Mouse (Mus musculus) MEL (cell line): ENCODE measurements around the gene Kazn. TPM values are rescaled to one million over a fixed set of nuclear protein-coding genes. Genes with fewer than 3 reads are reported as not detected.

Source experiments
- DNase-seq: peaks from one replicate; pipeline ENCODE4 v3.0.0; 2011; ENCODE audit warnings: low read depth, low spot score
- H3K27ac ChIP-seq: 2 replicates; pipeline ENCODE4 v1.5.1; 2012; ENCODE audit warnings: low read depth, mild to moderate bottlenecking, control low read depth, low read length, moderate library complexity; ENCODE audit not compliant: control insufficient read depth
- H3K27me3 ChIP-seq, 2 experiments: fragments of 150-350 bp in 1 of 2; sonication (generic) in 1 of 2; 2 replicates each; pipeline ENCODE4 v1.6.1; 2012; ENCODE audit warnings: low read length in 2 of 2, mild to moderate bottlenecking in 2 of 2, improper control_type of control experiment in 1 of 2, moderate library complexity in 1 of 2; ENCODE audit not compliant: insufficient read depth in 2 of 2, control insufficient read depth in 1 of 2
- H3K36me3 ChIP-seq, 2 experiments: 2 replicates each; pipeline ENCODE4 v1.6.1; 2012 to 2014; ENCODE audit warnings: low read length in 2 of 2, improper control_type of control experiment in 1 of 2, inconsistent platforms in 1 of 2, mild to moderate bottlenecking in 1 of 2; ENCODE audit not compliant: insufficient read depth in 2 of 2, control insufficient read depth in 1 of 2
- H3K4me1 ChIP-seq, 2 experiments: fragments of 150-350 bp in 1 of 2; sonication (generic) in 1 of 2; 2 replicates each; pipeline ENCODE4 v1.6.1; 2012; ENCODE audit warnings: low read length in 2 of 2, improper control_type of control experiment in 1 of 2, mild to moderate bottlenecking in 1 of 2; ENCODE audit not compliant: insufficient read depth in 2 of 2, control insufficient read depth in 1 of 2
- H3K4me3 ChIP-seq, 2 experiments: fragments of 150-350 bp in 1 of 2; sonication (generic) in 1 of 2; 2 replicates each; pipeline ENCODE4 v1.5.1; 2012; ENCODE audit warnings: low read depth in 2 of 2, low read length in 2 of 2, mild to moderate bottlenecking in 2 of 2, moderate library complexity in 2 of 2, control low read depth in 1 of 2, improper control_type of control experiment in 1 of 2; ENCODE audit not compliant: control insufficient read depth in 1 of 2, insufficient read depth in 1 of 2
- H3K79me2 ChIP-seq: 2 replicates; pipeline ENCODE4 v1.6.1; 2012; ENCODE audit warnings: mild to moderate bottlenecking, low read length, moderate library complexity; ENCODE audit not compliant: control insufficient read depth, poor library complexity, insufficient read depth
- H3K9ac ChIP-seq: 2 replicates; pipeline ENCODE4 v1.6.1; 2012; ENCODE audit warnings: low read depth, mild to moderate bottlenecking, control low read depth, low read length, moderate library complexity; ENCODE audit not compliant: control insufficient read depth, poor library complexity, severe bottlenecking
- H3K9me3 ChIP-seq: fragments of 150-350 bp; sonication (generic); replicated peaks from 2 replicates; pipeline ENCODE4 v1.6.1; 2012; ENCODE audit warnings: mild to moderate bottlenecking, low read length, improper control_type of control experiment, moderate library complexity; ENCODE audit not compliant: insufficient read depth
- CTCF ChIP-seq, 3 experiments: IDR thresholded peaks in 2 of 3; conservative IDR thresholded peaks in 1 of 3; 2 replicates each; pipeline ENCODE4 v1.5.1; 2011 to 2012; ENCODE audit warnings: low read length in 3 of 3, low read depth in 2 of 3, mild to moderate bottlenecking in 2 of 3, improper control_type of control experiment in 1 of 3, inconsistent platforms in 1 of 3, mixed read lengths in 1 of 3, moderate library complexity in 1 of 3; ENCODE audit not compliant: control insufficient read depth in 1 of 3, insufficient read depth in 1 of 3, poor library complexity in 1 of 3, severe bottlenecking in 1 of 3
- EP300 ChIP-seq, 2 experiments: IDR thresholded peaks; 2 replicates each; pipeline ENCODE4 v1.6.1; 2011; ENCODE audit warnings: improper control_type of control experiment in 2 of 2, low read length in 2 of 2, low read depth in 1 of 2, mild to moderate bottlenecking in 1 of 2
- GABPA ChIP-seq: IDR thresholded peaks from 2 replicates; pipeline ENCODE4 v1.6.1; 2012; ENCODE audit warnings: low read depth, mild to moderate bottlenecking, inconsistent platforms, low read length, improper control_type of control experiment, moderate library complexity
- HCFC1 ChIP-seq: IDR thresholded peaks from 2 replicates; pipeline ENCODE4 v1.6.1; 2012; ENCODE audit warnings: low read depth, mild to moderate bottlenecking, inconsistent platforms, low read length, improper control_type of control experiment, moderate library complexity
- MAFK ChIP-seq: IDR thresholded peaks from 2 replicates; pipeline ENCODE4 v1.6.1; 2011; ENCODE audit warnings: low read depth, mild to moderate bottlenecking, low read length, improper control_type of control experiment, borderline replicate concordance
- MXI1 ChIP-seq: IDR thresholded peaks from 2 replicates; pipeline ENCODE4 v1.6.1; 2011; ENCODE audit warnings: mild to moderate bottlenecking, low read depth, low read length, improper control_type of control experiment
- MYB ChIP-seq: IDR thresholded peaks from 2 replicates; pipeline ENCODE4 v1.6.1; 2011; ENCODE audit warnings: mild to moderate bottlenecking, low read depth, low read length, improper control_type of control experiment
- MYC ChIP-seq: IDR thresholded peaks from 2 replicates; pipeline ENCODE4 v1.6.1; 2011; ENCODE audit warnings: low read depth, mild to moderate bottlenecking, low read length, improper control_type of control experiment, moderate library complexity
- NRF1 ChIP-seq: IDR thresholded peaks from 2 replicates; pipeline ENCODE4 v1.6.1; 2014; ENCODE audit warnings: low read depth, mild to moderate bottlenecking, inconsistent platforms, low read length, improper control_type of control experiment, moderate library complexity; ENCODE audit not compliant: poor library complexity, insufficient read depth, severe bottlenecking
- SMC3 ChIP-seq: IDR thresholded peaks from 2 replicates; pipeline ENCODE4 v1.6.1; 2011; ENCODE audit warnings: low read depth, low read length, improper control_type of control experiment
- USF2 ChIP-seq, 2 experiments: IDR thresholded peaks; 2 replicates each; pipeline ENCODE4 v1.6.1; 2011 to 2012; ENCODE audit warnings: improper control_type of control experiment in 2 of 2, low read length in 2 of 2, borderline replicate concordance in 1 of 2, inconsistent platforms in 1 of 2, low read depth in 1 of 2, mild to moderate bottlenecking in 1 of 2; ENCODE audit not compliant: insufficient read depth in 1 of 2
- polyA plus RNA-seq, 2 experiments: library from polyadenylated mRNA; stranded (reverse) in 1 of 2; unstranded in 1 of 2; fragments of >175 nt in 1 of 2; fragments of >200 nt in 1 of 2; gene quantifications; 2 replicates each; pipeline versions ENCODE4 v1.2.1 to v1.2.4; 2012; ENCODE audit warnings: low replicate concordance in 2 of 2, low read depth in 1 of 2; ENCODE audit not compliant: insufficient read length in 2 of 2, insufficient read depth in 1 of 2, missing spikeins in 1 of 2
- total RNA-seq: library from RNA; depleted of rRNA; stranded (reverse); fragments of 300-350 nt; gene quantifications from 2 replicates; pipeline ENCODE4 v1.2.3, GENCODE M21; 2012

Gene Kazn
- total and polyA plus RNA-seq, 3 experiments: not detected

DNA sequence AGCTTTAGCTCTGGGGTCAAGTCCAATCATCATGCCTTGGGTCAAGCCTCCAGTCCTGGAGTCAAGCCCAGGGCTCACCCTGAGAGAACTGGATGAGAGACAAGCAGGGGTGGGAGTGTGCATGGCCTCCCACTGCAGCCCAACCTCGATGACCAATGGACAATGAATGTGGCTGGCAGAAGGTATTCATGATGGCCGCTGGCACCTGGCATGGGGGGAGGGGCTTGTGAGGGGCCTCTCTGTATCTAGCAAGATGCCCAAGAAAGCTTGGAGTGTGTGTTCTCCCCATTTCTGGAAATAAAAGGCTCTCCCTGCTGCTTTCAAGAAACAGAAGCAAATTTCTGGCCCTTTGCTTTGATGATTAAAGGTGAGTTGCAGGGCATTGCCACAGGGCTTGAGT is 50.7 kb downstream of the Kazn start:
- no peaks in the 10 kb centered on the region for H3K9me3 ChIP-seq

GRCm38 (mm10) chr4:142186155-142186554 is 53.0 kb downstream of the Kazn start:
- Histone ChIP-seq H3K9me3 (no peaks in the 10 kb centered on the region), H3K4me3 (no peak overlapping the region), H3K9ac (no peak overlapping the region), H3K79me2 (no peaks in the 10 kb centered on the region), H3K4me1 (no peaks in the 10 kb centered on the region)
- no peak for DNase-seq
- 0 out of 6 replicates have a peak, but pooled peaks of 1 of the 3 experiments have one; percentile 13 for TF ChIP-seq CTCF (IDR thresholded peaks at IDR 0.05 in 2 of 3, conservative IDR thresholded peaks at IDR 0.05 in 1 of 3; ENCODE audit: control insufficient read depth in 1 of 3, insufficient read depth in 1 of 3, low read depth in 2 of 3, low read length in 3 of 3, poor library complexity in 1 of 3, severe bottlenecking in 1 of 3)
- no peak for TF ChIP-seq MYC
- TF ChIP-seq, all 39 proteins: peak for 1
- Histone ChIP-seq H3K27ac (no peak overlapping the region), H3K27me3 (no peaks in the 10 kb centered on the region), H3K36me3 (no peaks in the 10 kb centered on the region)

More for the DNA sequence above, 50.7 kb downstream of the Kazn start:
- Histone ChIP-seq H3K4me1 (no peaks in the 10 kb centered on the region), H3K4me3 (no peak overlapping the region), H3K36me3 (no peaks in the 10 kb centered on the region), H3K9ac (no peak overlapping the region), H3K27me3 (no peaks in the 10 kb centered on the region), H3K27ac (no peak overlapping the region), H3K79me2 (no peaks in the 10 kb centered on the region)
- TF ChIP-seq MXI1 (no peak), MYB (no peak), GABPA (no peak), HCFC1 (no peak), SMC3 (no peak), NRF1 (no peak)
- DNase-seq: no peak

- DNase-seq: no peak
- no peak overlapping the region for H3K9ac ChIP-seq
- H3K36me3 ChIP-seq: no peaks in the 10 kb centered on the region
- H3K79me2 ChIP-seq: no peaks in the 10 kb centered on the region
- no peaks in the 10 kb centered on the region for H3K27me3 ChIP-seq
- H3K4me3 ChIP-seq: no peak overlapping the region
- H3K27ac ChIP-seq: no peak overlapping the region
- H3K9me3 ChIP-seq: no peaks in the 10 kb centered on the region
- no peak for TF ChIP-seq MAFK
- no peak for TF ChIP-seq EP300 (IDR thresholded peaks at IDR 0.05; ENCODE audit: low read depth in 1 of 2, low read length in 2 of 2)
- TF ChIP-seq USF2 (IDR thresholded peaks at IDR 0.05; ENCODE audit: borderline replicate concordance in 1 of 2, insufficient read depth in 1 of 2, low read depth in 1 of 2, low read length in 2 of 2): no peak
- TF ChIP-seq MYC: no peak
- H3K4me1 ChIP-seq: no peaks in the 10 kb centered on the region
Observed at GRCm38 (mm10) chr4:142185533-142185900, 53.7 kb downstream of the Kazn start.
